Mouse (Mus musculus) spleen, adult 18-20 months (tissue): ENCODE data around the gene Rtn1.
"Not testable (repeated sequence)": the region's sequence is repeated elsewhere in the genome, so short reads cannot be mapped to it uniquely, and the experiment has no call there.

Source experiments
- DNase-seq, 2 experiments: peaks; one replicate each; pipeline ENCODE4 v3.0.0; 2022; ENCODE audit warnings: mixed read lengths in 2 of 2

The Rtn1 gene

GRCm38 (mm10) chr12:72323778-72324177 is 85.1 kb downstream of the Rtn1 start:
- DNase-seq, result no peak

GRCm38 (mm10) chr12:72315732-72316465 is 93.0 kb downstream of the Rtn1 start:
- DNase-seq, result no peak

GRCm38 (mm10) chr12:72310818-72311217 is 98.0 kb downstream of the Rtn1 start:
- no peak for DNase-seq

GRCm38 (mm10) chr12:72308506-72308905 is 100.3 kb downstream of the Rtn1 start:
- no peak for DNase-seq

GRCm38 (mm10) chr12:72306281-72306680 is 102.6 kb downstream of the Rtn1 start:
- no peak for DNase-seq

- no peak for DNase-seq
Measured at GRCm38 (mm10) chr12:72305421-72305820, 103.4 kb downstream of the Rtn1 start.

- DNase-seq, result no peak
Measured at GRCm38 (mm10) chr12:72304985-72305384, 103.9 kb downstream of the Rtn1 start.

- DNase-seq, result no peak
Measured at GRCm38 (mm10) chr12:72304347-72304688, 104.5 kb downstream of the Rtn1 start.

GRCm38 (mm10) chr12:72303624-72304346 is 105.1 kb downstream of the Rtn1 start:
- DNase-seq, result no peak

- DNase-seq, result no peak
Measured at GRCm38 (mm10) chr12:72301431-72301830, 107.4 kb downstream of the Rtn1 start.

- DNase-seq, result no peak
Measured at GRCm38 (mm10) chr12:72300971-72301370, 107.9 kb downstream of the Rtn1 start.

- DNase-seq, result no peak
Measured at GRCm38 (mm10) chr12:72298222-72298621, 110.6 kb downstream of the Rtn1 start.

- DNase-seq, result no peak
Measured at GRCm38 (mm10) chr12:72296552-72296951, 112.3 kb downstream of the Rtn1 start.

- DNase-seq, result not testable (repeated sequence)
Measured at GRCm38 (mm10) chr12:72293185-72293584, 115.7 kb downstream of the Rtn1 start.

- no peak for DNase-seq
Measured at GRCm38 (mm10) chr12:72292566-72292965, 116.3 kb downstream of the Rtn1 start.

- DNase-seq, result no peak
Measured at GRCm38 (mm10) chr12:72291266-72291665, 117.6 kb downstream of the Rtn1 start.

- no peak for DNase-seq
Measured at GRCm38 (mm10) chr12:72288215-72288614, 120.6 kb downstream of the Rtn1 start.

- no peak for DNase-seq
Measured at GRCm38 (mm10) chr12:72287332-72288004, 121.4 kb downstream of the Rtn1 start.

GRCm38 (mm10) chr12:72285366-72286345 is 123.2 kb downstream of the Rtn1 start:
- no peak for DNase-seq

GRCm38 (mm10) chr12:72284576-72284975 is 124.3 kb downstream of the Rtn1 start:
- no peak for DNase-seq

GRCm38 (mm10) chr12:72279129-72279875 is 129.6 kb downstream of the Rtn1 start:
- DNase-seq, result no peak
